Mouse (Mus musculus): Measurements from ENCODE around the gene Tenm1.

The Tenm1 gene

DNA sequence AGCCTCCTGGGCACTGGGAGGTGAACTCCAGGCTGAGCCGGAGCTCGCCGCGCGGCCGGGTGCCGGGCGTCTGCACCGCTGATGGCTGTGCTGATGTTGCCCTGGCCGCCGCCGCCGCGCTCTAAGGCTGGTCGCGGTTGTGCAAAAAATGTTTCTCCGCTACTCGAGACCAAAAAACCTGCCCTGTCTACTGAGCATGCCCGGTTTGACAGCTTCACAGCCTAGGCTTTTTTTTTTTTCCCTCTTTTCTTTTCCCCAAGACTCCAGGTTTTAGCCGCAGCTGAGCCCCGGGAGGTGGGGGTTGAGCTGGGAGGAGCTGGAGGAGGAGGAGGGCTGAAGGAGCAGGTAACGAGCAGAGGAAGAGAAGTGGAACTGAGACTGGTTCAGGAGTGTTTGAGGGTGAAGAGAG lies at the start of gene Tenm1:
TSS of gene Tenm1 (minus strand) at position 272 of the 409 bp plus-strand sequence.
- in situ Hi-C loops (cut with MseI, MboI): no loop called here

DNA sequence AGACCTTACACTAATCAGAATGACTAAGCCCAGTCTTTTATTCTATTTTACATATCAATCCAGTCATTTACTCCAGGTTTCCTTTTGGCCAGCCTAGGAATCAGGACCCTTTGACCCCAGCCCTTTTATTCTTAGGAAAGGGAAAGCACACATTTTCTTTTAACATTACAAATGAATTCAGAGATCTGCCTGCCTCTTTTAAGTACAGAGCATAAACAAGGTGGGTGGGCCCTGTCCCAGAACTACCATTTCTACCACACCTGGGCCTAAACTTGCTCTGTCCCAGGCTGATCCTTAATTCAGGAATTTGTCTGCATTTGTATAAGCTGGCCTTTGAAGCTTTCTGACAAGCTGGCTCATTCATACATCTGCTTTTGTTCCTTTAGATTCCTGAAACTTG lies 38.4 kb upstream of the Tenm1 start:
- in situ Hi-C loops (cut with MseI, MboI): no loop called here

- in situ Hi-C loops (cut with MseI, MboI): no loop called here
Measured at GRCm38 (mm10) chrX:43430581-43430980, 1.7 kb upstream of the Tenm1 start.

DNA sequence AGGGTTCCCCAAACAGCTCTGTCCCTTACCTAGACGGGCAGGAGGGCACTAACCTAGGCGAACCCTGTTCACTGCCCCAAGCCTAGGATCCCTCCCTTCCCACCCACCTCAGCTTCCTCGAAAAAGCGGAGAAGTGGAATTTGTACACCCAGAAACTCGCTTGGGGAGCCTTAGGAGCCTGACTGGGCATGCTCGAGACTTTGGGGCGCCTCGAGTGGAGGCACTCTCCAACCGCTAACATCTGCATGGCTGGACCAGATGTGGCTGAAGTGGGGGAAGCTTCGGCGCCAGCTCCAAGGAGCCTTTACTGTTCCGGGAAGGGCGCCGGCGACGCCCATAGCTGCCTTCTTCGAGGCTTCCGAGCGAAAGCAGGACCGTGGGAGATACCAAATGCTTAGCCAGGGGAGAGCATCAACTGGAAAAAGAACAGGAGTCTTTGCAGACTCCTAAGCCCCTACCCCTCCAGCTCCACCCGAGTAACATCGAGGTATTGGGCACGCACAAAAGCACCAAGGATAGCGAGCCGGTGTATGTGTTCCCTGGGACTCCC lies 1.1 kb upstream of the Tenm1 start:
- in situ Hi-C loops (cut with MseI, MboI): no loop called here

DNA sequence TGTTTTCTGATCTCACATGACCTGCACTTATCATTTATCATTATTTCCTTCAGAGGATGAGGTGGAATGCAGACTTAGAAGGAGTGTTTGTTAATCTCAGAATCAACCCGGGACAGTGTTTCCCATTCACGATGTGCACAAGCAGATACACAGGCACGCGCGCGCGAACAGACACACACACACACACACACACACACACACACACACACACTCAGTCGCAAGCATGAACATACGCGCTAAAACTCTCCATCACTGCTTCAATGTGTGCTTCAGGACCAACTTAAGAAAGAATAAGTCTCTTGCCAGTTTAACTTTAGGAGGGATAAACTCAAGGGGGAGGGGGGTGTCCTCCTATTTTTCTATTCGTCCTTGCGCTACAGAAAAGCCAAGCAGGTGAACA lies 411 bp upstream of the Tenm1 start:
- in situ Hi-C loops (cut with MseI, MboI): no loop called here

- in situ Hi-C loops (cut with MseI, MboI): no loop called here
Measured at GRCm38 (mm10) chrX:43427961-43428365, 963 bp downstream of the Tenm1 start.

GRCm38 (mm10) chrX:43427111-43427510 lies 1.8 kb downstream of the Tenm1 start:
- in situ Hi-C loops (cut with MseI, MboI): no loop called here

DNA sequence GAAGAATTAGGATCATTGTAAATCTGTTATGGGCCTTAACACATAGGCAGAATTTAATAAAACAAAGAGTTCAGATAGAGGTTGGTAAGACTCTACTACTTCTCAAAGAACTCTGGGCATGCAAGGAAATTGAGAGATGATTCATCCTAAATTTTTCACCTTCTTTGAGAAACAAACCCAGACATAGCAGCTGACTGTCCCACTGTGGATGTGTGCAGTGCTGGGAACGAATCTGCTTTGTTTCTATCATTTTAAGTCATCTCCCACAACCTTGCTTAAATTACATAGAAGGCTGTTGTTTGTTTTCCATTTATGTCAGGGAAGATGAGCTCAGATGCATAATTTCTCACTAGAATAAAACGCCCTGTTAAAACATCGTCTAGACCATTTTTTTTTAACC lies 31.0 kb downstream of the Tenm1 start:
- in situ Hi-C loops (cut with MseI, MboI): no loop called here

DNA sequence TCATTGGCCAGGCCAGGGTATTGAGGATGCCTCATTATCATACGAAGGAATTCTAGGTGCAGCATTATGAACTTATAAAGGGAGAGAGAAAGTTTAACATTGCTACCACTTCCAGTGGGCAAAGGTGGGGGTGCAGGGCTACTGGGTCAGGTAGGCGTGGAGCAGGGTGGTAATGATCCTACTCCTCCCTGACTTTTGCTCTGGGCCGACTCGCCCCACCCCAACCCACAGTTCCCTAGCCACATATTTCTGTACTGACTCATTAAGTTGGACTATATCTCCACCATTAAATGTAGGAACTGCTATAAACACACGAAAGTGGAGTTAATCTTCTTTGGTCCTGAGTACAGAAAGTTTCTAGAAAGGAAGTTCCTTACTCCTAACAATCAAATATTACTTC lies 40.8 kb downstream of the Tenm1 start:
- in situ Hi-C loops (cut with MseI, MboI): no loop called here

DNA sequence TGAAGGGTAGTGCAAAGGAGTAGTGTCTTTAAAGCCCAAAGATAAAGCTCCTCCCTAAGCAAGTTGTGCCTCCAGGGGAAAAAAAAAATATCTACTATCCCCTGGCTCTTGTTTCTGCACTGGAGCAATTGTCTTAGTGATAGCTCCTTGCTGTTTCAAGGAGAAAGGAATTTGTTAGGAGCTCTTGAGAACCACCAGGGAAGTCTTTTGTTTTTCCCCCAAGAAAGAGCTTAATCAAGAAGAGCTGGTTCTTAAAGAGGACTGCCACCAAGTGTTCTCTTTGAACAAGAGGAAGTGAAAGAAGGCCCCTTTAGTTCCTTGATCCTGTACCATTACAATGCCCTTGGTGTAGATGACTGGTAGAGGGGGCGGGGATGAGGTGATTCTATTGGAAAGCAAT lies 56.4 kb downstream of the Tenm1 start:
- in situ Hi-C loops (cut with MseI, MboI): no loop called here

GRCm38 (mm10) chrX:43319351-43319750 lies 109.6 kb downstream of the Tenm1 start:
- in situ Hi-C loops (cut with MseI, MboI): no loop called here

DNA sequence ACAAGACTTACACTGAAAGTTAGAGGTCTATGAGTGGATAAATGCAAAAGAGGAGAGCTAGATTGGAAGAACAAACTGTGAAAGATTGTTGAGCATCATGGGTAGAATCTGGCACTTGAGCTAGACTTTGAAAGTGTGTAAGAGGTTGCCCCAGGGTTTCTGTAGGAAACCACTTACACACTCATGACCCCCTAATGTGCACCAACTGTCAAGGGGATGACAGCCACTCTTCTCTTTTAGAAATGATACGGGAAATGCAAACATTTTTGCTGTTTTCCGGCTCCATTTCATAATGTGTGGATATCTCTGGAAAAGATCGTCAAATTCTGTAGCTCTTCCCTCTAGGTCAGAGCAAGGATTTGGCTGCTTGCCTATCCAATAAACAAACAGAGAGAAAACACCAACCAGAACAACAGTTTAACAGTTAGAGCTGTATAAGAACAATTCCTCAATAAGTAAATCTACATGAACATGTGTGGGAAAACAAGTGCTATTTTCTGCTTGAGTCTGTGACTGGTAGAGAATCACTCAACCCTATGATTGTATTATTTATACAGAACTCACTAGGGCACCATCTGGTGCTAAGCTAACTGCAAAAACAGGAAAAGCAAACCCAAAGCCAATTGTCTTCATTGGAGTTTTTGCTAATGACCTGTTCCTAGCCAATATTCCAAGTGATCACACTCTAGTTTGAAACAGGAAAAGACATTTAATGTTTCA lies 111.0 kb downstream of the Tenm1 start:
- in situ Hi-C loops (cut with MseI, MboI): no loop called here

DNA sequence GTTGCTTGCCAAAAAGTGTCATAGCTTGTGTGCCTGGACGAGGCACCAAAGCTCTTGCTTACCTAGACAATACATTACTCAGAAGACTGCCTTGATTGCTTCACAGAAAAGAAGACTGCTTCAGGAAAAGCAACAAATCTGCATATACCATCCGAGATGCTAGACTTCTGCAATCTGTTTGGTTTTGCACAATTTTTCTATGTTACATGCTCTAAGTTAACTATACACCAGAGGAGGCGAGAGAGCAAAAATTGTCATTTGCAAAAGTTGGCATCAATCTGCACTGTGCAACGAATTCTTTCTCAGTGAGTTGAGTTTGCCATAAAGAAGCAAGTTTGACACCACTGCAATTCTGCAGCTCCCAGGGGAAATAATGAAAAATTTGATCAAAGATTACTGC lies 193.1 kb downstream of the Tenm1 start:
- in situ Hi-C loops (cut with MseI, MboI): no loop called here

GRCm38 (mm10) chrX:43205003-43205402 lies 223.9 kb downstream of the Tenm1 start:
- in situ Hi-C loops (cut with MseI, MboI): no loop called here

DNA sequence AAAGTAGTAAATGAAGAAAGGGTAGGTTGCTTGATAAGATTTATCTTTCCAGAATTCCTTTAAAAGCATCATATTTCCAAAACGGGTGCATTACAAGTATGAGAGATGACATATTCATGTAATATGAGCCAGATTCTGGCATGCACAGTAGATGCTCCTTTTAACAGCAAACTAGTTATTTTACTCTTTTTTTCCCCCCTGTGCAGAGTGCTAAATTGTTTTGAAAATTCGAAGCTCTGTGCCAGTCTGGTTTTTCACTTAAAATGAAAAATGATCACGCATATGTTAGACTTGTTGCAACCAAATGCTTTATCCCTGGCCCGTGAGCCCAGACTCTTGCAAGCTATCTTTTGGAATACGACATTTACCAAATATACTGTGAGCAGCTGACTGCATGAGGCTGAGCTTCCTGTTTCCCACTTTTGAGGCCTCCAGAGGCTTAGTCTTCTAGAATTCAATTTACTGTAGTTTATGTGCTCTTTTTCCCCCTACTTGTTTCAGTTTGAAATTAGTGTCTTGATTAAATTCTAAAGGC lies 226.6 kb downstream of the Tenm1 start:
- in situ Hi-C loops (cut with MseI, MboI): no loop called here

DNA sequence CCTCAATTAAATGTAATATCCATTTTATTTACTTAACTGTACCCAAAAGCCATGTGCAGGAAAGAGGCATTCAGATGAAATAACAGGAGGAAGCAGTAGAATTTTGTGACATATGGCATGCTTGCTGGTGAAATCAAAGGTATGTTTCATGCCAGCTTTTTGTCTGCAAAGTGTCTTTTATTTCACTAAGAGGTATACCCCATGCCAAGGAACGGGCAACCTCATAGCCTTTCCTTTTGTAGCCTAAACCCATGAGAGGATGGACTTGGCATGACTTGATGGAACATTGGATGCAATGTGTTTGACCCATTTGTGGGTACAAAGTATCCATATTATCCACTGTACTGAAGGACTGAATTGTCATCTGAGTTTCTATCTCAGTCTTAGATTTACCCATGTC lies 246.0 kb downstream of the Tenm1 start:
- in situ Hi-C loops (cut with MseI, MboI): loop anchor here in 1 of 2 experiments (25.0 kb wide), 1 partner anchor 96 kb away; no protein-coding TSS in a partner anchor

DNA sequence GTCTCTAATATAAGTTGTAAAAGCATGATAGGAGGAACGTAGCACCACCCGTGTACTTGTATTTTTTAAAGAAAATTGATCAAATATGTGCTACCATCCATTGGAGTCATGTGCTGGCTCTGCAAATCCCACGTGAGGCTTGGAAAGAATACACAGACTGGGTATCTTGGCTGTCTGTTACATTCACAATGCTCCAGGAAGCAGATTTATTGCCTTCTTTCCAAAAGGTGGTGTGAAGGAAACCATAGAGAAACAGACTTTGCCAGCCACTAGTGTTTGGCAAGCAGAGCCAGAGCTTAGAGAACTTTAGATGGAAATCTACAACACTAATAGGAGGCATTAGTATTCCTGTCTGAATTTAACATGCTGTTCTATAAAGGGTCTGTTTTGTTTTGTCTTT lies 277.4 kb downstream of the Tenm1 start:
- in situ Hi-C loops (cut with MseI, MboI): no loop called here

- in situ Hi-C loops (cut with MseI, MboI): no loop called here
Measured at GRCm38 (mm10) chrX:43129696-43130095, 299.2 kb downstream of the Tenm1 start.

DNA sequence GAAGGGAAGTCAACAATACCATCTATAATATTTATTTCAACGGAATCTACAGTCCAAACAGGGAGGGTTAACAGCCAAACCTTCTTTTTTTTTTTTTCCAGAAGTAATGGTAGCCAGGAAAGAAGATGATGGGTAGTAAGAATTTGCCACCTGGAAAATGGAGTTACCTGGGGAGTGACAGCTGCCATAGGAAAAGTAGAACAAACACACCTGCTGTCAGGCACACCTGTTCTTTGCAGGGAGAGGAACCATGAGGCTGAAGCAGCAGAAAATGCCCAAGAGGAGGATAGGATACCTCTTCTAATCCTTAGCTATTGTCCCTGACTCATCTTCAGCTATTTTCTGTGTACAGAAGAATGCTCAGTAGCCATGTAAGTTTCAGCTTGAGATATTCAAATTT lies 306.4 kb downstream of the Tenm1 start:
- in situ Hi-C loops (cut with MseI, MboI): no loop called here

DNA sequence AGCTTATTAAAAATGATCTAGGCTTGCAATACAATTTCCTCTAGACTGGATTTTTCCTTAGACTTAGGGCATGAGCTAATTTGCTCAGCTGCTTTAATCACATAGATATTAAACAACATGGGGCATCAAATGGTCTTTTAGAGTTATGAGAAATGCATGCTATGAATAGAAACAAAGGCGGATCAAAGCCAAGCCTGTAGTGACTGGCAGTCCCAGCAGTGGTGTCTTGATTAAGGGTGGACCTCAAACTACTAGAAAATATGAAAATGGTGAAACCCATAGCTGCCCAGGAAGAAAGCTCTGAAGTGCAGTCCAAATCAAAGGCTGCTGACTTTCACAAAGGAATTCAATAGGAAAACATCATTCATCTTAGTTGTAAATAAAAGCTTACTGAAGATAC lies 306.9 kb downstream of the Tenm1 start:
- in situ Hi-C loops (cut with MseI, MboI): no loop called here

DNA sequence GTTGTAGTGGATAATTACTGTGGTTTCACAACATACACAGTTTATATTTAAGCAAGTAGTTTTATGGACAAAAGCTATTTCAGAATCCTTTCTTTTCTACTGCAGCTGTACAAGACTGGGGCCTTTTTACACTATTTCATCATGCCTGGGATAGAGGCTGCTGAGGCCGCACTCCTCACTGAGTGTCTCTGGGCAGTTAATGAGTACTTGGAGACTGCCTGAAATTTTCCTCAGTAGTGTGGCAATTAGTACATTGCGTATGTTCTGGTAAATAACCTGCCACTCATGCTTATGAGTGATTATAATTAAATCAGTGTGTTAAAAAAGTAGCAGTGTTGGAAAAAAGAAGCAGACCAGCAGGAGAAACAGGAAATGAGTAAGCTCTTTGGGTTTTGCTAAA lies 442.8 kb downstream of the Tenm1 start:
- in situ Hi-C loops (cut with MseI, MboI): no loop called here

- in situ Hi-C loops (cut with MseI, MboI): no loop called here
Measured at GRCm38 (mm10) chrX:42973562-42973961, 455.4 kb downstream of the Tenm1 start.

DNA sequence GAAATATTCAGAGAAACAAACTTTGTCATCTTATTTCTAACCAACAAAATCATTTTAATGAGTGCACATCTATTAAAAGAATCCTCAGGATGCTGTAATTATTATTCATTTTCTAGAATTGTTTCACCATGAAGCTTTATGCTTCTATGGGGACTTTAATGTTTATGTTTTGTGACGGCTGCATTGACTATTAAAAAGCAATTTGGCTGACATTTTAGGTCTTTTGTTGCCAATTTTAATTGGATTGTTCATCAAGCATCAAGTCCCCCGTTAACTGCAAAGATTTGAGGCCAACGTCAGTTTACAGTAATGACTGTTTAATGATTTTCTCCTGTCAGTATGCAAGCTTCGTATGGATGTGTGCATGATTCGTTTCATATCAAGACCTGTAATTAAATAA lies 461.3 kb downstream of the Tenm1 start:
- in situ Hi-C loops (cut with MseI, MboI): no loop called here
